Mouse (Mus musculus) embryonic stem cell, embryonic (primary cell): ENCODE measurements around the gene Anks1b.

Source experiments
- CTCF ChIA-PET, 4 experiments: fragments of 300-600 bp in 2 of 4; fragments of 350-600 bp in 2 of 4; sonication (Branson Sonifier 250); formaldehyde crosslinking; loops; one replicate each; lab custom pipeline; 2022; ENCODE audit warnings: inconsistent platforms in 2 of 4; lab: Charles Lee
- POLR2A ChIA-PET, 4 experiments: fragments of 300-600 bp in 2 of 4; fragments of 350-600 bp in 2 of 4; sonication (Branson Sonifier 250); formaldehyde crosslinking; loops; one replicate each; lab custom pipeline; 2022; ENCODE audit warnings: antibody characterized with exemption in 4 of 4, inconsistent platforms in 1 of 4; lab: Charles Lee

Anks1b gene

DNA sequence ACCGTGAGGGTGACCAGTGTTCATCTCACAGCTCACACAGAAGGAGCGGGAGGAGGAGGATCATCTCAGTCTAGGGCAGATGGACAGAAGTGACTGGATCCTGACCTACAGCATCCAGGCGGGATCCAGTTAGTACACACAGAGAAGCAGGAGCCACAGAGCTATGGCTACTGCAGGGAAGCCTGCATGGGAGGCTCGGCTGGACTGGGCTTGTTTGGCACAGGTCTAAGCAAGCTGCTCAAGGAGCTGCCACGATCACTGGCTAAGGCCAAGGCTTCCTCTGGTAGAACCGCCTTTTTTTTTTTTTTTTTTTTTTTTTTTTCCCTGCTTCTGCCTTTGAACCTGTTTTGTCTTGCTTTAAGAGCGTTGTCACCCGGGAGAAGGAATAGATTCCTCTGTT lies 1034.1 kb downstream of the Anks1b start:
- ChIA-PET POLR2A (interaction anchor here in 1 of 4 experiments (0.7 kb wide), 1 partner anchor 46 kb away, joined by 4 read pairs; no protein-coding TSS in a partner anchor), CTCF (no interaction called here)

DNA sequence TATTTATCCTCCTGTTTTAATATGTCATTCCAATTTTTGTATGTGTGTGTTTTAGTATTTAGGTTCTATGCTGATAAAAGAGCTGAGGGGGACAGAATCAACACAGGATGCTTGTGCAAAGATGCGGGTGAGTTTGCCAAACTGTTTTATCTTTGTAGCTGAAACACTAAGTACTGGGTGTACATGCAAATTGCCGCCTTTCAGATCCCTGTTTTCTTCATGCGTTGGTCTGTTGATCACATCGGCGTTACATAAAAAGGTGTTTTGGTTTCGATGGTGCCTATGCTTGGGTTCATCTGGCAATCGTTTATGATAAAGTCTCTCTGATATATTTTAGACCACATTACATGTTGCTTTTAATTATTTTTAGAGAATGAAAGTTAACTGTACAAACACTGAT lies 1050.2 kb downstream of the Anks1b start:
- CTCF ChIA-PET, result no interaction called here

GRCm38 (mm10) chr10:90933088-90933487 lies 1059.8 kb downstream of the Anks1b start:
- ChIA-PET CTCF (no interaction called here), POLR2A (no interaction called here)

More for the DNA sequence above, 1050.2 kb downstream of the Anks1b start:
- POLR2A ChIA-PET, result interaction anchor here in 1 of 4 experiments (0.5 kb wide), 1 partner anchor 503 kb away, joined by 4 read pairs; no protein-coding TSS in a partner anchor

DNA sequence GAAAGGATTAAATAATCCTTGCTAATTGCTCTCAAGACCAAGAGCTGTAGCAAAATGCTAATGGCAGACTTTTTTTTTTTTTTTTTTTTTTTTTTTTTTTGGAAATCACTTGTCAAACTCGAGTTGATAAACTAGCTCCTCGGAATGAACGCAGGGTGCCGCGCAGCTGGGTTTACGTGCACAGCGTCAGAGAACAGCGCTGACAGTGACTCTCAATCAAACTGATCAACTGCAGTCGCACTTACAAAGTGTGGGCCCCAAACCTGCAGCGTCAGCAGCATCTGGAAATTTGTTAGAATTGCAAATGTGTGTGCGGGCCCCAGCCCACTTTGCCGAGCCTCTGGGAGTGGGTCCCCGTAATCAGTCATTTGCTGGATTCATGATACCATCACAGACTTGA lies 1061.4 kb downstream of the Anks1b start:
- CTCF ChIA-PET, result interaction anchor here in 1 of 4 experiments (0.6 to 0.7 kb wide), 2 partner anchors 38 to 104 kb away, joined by 3 to 7 read pairs; no protein-coding TSS in a partner anchor

DNA sequence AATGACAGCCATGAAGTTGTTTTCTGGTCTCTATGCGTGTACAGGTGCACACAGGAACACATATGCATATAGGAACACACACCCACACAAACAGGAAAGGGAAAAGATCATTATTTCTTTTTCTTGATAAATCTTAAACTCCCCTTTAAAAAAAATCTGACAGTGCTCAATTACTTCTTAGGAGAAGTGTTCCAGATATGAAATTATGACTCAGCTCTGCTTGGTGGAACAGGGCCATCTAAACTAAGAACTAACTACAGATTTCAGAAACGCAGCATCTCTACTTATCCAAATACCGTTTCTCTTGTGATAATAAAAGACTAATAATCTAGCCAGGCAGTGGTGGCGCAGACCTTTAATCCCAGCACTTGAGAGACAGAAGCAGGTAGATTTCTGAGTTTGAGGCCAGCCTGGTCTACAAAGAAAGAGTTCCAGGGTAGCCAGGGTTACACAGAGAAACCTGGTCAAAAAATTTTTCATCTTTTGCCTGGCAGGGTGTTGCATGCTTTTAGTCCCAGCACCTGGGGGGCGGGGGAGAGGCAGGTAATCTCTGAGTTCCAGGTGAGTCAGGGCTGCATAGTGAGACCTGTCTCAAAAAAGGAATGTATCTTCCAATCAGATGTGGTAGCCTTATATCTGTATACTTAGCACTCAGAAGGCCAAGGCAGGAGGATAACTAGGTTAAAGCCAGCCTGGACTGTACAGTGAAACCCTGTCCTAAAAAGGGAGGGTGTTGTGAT lies 1064.6 kb downstream of the Anks1b start:
- ChIA-PET POLR2A (no interaction called here), CTCF (interaction anchor here in 1 of 4 experiments (0.5 kb wide), 1 partner anchor 565 kb away, joined by 3 read pairs; no protein-coding TSS in a partner anchor)

More for the DNA sequence above, 1061.4 kb downstream of the Anks1b start:
- POLR2A ChIA-PET, result interaction anchor here in 2 of 4 experiments (0.7 to 1.0 kb wide), 3 partner anchors 86 to 243 kb away, joined by 5 read pairs; no protein-coding TSS in a partner anchor

GRCm38 (mm10) chr10:90940521-90941520 lies 1067.5 kb downstream of the Anks1b start:
- ChIA-PET POLR2A (no interaction called here), CTCF (no interaction called here)

- ChIA-PET CTCF (no interaction called here), POLR2A (interaction anchor here in 1 of 4 experiments (0.6 kb wide), 1 partner anchor 490 kb away, joined by 3 read pairs; no protein-coding TSS in a partner anchor)
Observed at GRCm38 (mm10) chr10:90942001-90942700, 1068.8 kb downstream of the Anks1b start.

DNA sequence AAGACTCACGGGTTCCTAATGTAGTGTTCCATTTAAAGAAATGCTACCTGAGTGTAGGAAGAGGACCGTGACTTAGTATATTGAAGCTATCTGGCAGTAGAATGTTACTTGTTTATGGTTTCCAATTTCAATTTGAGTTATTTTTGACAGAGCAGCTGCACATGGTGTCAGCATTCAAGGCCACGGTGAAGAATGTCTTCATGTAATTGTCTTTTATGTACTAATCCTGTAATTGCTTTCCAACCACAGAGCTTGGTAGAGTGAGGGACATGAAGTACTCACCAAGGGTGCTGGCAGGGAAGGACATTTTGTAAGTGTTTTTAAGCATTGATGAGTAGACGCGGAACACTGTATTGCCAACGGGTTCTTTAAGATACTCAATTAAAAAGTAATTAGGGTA lies 1073.7 kb downstream of the Anks1b start:
- ChIA-PET POLR2A (interaction anchor here in 1 of 4 experiments (0.9 kb wide), 1 partner anchor 10 kb away, joined by 4 read pairs; no protein-coding TSS in a partner anchor), CTCF (no interaction called here)

DNA sequence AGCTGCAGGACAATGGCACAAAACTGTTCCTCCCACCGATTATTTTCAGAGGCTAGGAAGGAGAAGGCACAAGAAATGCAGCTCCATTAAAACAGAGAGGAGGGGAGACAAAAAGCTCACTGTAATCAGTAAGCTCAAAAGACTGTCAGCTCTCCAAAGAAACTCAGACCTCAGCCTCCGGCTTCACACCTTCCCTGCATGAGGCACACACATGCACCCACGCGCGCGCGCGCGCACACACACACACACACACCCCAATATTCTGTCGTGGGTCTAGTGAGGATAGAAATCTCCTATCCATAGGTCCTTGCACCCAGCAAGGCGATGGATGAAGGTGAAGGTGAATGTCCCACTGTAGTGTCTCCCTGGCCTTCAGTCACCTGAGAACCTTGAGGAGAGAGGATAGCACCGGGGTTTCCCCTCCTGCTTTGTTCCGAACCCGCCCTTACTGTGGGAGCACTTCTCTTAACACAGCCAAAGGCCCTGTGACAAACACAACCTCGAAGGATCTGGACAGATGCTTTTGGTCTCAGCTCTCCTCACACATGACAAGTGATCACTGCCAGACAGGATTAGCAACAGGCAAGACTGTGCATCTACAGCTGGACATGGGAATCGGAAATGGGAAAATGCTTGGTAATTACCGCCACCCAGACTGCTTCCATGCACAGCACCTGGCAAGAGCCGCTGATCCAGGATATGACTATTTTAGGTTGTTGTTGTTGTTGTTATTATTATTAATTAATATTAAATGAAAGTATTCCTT lies 1074.5 kb downstream of the Anks1b start:
- ChIA-PET CTCF (interaction anchor here in 1 of 4 experiments (0.5 kb wide), 1 partner anchor 214 kb away, joined by 3 read pairs; no protein-coding TSS in a partner anchor), POLR2A (interaction anchor here in 1 of 4 experiments (0.9 kb wide), 1 partner anchor 9 kb away, joined by 4 read pairs; no protein-coding TSS in a partner anchor)

GRCm38 (mm10) chr10:90953103-90953709 lies 1079.9 kb downstream of the Anks1b start:
- ChIA-PET POLR2A (interaction anchor here in 1 of 4 experiments (0.6 kb wide), 1 partner anchor 46 kb away, joined by 4 read pairs; no protein-coding TSS in a partner anchor), CTCF (no interaction called here)

DNA sequence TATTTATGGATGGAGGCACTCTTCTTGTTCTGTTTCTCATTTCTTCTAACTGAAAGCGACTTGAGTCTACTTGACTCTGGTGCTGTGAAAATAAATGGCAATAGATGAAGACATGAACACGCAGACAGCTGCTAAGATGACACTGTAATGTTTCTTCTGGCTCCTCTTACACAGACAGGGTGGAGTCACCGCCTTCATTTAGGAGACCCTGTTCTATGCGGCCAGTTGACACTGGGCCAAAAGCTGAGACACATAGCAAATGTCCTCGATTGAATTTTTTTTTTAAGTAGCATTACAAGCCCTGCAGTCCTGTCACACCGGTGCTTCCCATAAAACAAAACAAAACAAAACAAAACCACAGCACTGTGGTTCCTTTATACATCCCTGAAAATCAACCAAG lies 1080.5 kb downstream of the Anks1b start:
- POLR2A ChIA-PET, result no interaction called here
- CTCF ChIA-PET, result no interaction called here

DNA sequence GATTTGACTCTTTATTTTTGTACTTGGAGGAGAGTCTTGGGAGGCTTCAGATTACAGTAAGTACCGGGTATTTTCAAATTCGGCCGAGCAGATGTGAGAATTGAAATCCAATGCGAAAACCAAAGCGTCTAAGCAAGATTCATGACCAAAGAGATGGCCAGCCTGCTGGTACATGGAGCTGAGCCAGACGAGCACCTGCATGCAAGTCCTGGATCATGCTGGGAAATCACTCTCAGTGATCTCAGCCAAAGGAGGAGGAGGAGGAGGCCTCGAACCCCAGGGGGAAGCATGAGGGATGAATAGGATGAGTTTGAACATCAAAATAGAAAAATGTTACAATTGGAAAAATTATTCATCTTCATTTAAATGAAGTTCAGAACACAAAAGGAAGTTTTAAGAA lies 1087.1 kb downstream of the Anks1b start:
- ChIA-PET CTCF (no interaction called here), POLR2A (no interaction called here)

DNA sequence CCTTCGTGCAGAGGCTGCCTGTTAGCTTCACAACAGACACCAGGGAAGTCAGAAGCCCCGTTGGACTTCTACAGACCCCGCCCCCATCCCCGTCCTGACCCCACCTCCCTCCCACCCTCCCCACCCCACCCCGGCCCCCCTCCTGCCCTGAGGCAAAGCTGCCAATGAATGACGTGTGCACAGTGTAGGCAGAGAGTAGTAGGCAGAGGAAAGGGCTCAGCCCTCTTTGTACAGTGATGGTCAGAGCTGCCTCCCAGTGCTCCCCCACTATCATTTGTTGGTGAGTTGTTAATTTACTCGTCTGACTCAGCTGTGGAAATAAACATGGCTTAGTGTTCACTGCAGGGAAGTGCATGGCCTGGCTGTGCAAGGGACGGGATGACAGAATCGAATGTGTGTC lies 1091.2 kb downstream of the Anks1b start:
- ChIA-PET POLR2A (interaction anchor here in 1 of 4 experiments (1.0 kb wide), 1 partner anchor 195 kb away, joined by 3 read pairs; no protein-coding TSS in a partner anchor), CTCF (no interaction called here)

DNA sequence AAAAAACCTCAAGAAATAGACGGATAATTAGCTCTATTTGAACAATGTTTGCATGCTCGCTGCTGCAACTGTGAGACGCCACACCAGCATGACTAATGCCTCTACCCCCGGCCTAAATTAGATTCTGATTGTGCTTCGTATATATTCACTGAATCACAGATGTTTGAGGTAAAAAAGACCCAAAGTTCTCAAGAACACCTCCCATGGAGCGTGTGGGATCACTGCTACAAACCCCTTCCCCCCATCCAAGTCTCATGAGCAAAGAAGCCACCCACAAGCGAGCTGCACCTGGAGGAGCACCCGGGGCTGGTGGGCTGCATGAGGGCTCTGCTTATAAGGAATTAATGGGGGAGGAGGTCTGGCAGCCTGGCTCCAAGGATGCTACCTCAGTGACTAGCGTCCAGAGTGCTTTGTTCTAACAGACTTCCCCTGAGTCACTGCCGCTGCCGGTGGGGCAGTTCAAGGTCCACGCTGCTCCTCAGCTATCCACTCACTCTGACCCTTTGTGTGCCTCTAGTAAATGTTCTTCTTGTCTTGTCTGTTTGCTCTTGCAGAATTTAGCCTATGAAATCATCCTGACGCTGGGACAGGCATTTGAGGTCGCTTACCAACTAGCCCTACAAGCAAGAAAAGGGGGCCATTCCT lies 1092.5 kb downstream of the Anks1b start:
- ChIA-PET CTCF (interaction anchor here in 2 of 4 experiments (0.5 to 1.3 kb wide), 2 partner anchors 47 to 67 kb away, joined by 3 read pairs; no protein-coding TSS in a partner anchor), POLR2A (no interaction called here)

DNA sequence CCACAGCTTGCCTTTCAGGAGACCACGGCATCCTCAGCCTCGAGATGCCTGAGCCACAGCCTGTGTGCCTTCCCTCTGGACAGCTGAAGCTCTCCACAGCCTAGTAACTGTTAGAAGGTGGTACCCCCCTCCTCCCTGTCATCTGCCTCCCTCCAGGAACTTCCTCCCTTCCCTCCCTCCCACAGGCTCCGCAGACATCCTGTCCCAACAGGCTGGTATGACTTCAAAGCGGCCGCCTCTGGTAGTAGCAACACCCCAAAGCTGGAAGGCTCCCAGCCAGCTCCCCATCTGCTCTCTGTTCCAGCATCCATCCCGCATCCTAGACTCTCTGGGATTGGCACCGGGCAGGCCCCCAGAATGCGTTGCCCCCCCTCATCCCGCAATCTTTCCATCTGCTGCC lies 1093.5 kb downstream of the Anks1b start:
- CTCF ChIA-PET, result interaction anchor here in 1 of 4 experiments (1.3 kb wide), 1 partner anchor 66 kb away, joined by 3 read pairs; no protein-coding TSS in a partner anchor

DNA sequence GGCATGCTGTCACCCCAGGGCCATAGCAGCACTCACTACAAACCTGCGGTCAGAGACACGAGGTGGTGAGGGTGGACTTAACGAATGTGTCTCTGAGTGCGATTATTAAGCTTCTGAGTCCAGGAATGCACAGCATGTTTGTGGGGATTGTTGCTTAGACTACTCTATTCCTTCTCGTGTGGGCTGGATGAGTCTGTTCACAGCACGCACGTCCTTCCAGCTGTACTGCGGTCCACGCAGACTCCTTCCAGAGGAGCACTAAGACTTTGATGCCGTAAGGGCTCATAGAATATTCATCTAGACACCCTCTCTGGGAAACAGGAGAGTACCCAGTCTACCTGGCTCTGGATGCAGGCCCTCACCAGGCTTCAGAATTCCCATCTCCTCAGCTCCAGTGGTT lies 1094.9 kb downstream of the Anks1b start:
- POLR2A ChIA-PET, result no interaction called here

More for the DNA sequence above, 1093.5 kb downstream of the Anks1b start:
- POLR2A ChIA-PET, result no interaction called here

More for the DNA sequence above, 1094.9 kb downstream of the Anks1b start:
- CTCF ChIA-PET, result interaction anchor here in 3 of 4 experiments (0.5 to 1.6 kb wide), 3 partner anchors 65 to 165 kb away, joined by 3 to 4 read pairs (median 4); no protein-coding TSS in a partner anchor
